Mouse (Mus musculus) liver, adult 2 months (tissue): ENCODE results near the gene D330020A13Rik.

Experiments used
- CTCF ChIP-seq: fragments of 200-500 bp; IDR thresholded peaks from 2 replicates; pipeline ENCODE4 v1.5.1; 2011; ENCODE audit warnings: low read depth, low read length, control low read depth
- POLR2A ChIP-seq: fragments of 200-500 bp; IDR thresholded peaks from 2 replicates; pipeline ENCODE4 v1.6.1; 2011; ENCODE audit warnings: low read length, control low read depth; ENCODE audit not compliant: insufficient read depth; ENCODE audit errors: extremely low read depth

DNA sequence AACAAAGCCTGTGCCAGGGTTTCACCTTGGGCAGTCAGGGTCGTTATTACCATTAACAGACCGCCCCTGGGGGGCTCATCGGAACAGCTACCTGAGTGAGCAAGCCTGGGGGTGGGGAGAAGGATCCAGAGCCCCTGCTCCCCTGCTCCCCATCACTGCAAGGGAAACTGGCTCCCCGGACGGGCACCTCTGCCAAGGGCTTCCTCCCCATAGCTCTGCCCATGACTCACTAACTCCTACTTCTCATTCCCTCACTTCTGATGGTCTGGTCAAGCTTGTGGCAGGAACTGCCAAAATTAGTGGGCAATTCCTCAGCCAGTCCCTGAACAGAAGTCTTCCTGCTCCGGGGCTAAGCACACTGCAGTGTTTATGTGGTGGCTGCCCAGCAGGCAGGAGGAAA, 18.9 kb upstream of the D330020A13Rik start:
- TF ChIP-seq CTCF (no peak), POLR2A (no peak)
